Mouse (Mus musculus) cerebellum, adult 2 months (tissue): Measurements from ENCODE around the gene Pml.

Experiments used
- CTCF ChIP-seq: fragments of 200-500 bp; IDR thresholded peaks from 2 replicates; pipeline ENCODE4 v1.5.1; 2011; ENCODE audit warnings: low read depth, mild to moderate bottlenecking, control low read depth, low read length, moderate library complexity, borderline replicate concordance; ENCODE audit not compliant: insufficient read depth
- POLR2A ChIP-seq: fragments of 200-500 bp; IDR thresholded peaks from 2 replicates; pipeline ENCODE4 v1.6.1; 2011; ENCODE audit warnings: low read length, control low read depth, borderline replicate concordance; ENCODE audit not compliant: insufficient read depth

- TF ChIP-seq POLR2A: no peak
- TF ChIP-seq CTCF: no peak
Observed at GRCm38 (mm10) chr9:58278821-58279723, 29.5 kb upstream of the Pml start.
